Mouse (Mus musculus): ENCODE measurements at regions not wholly inside any gene's neighbourhood (a gene's known extent, or its start where the extent isn't known, plus 50 kb on each side); places are given as distances from the start of the nearest gene placed in this dataset.

GRCm38 (mm10) chr15:54120456-54120855, 235.8 kb downstream of the Gm7489 start:
- TF ChIP-seq CTCF (conservative IDR thresholded peaks at IDR 0.05; ENCODE audit: insufficient read depth, insufficient read length, low read depth, low read length) (no peak), POLR2A (IDR thresholded peaks at IDR 0.05; ENCODE audit: low read depth, low read length) (no peak)
